Mouse (Mus musculus) ES-CJ7 (cell line): ENCODE results near the gene Map1b.

Source experiments
- DNase-seq: peaks from one replicate; pipeline ENCODE4 v3.0.0; 2011; ENCODE audit warnings: low read depth, low spot score

The Map1b gene

DNA sequence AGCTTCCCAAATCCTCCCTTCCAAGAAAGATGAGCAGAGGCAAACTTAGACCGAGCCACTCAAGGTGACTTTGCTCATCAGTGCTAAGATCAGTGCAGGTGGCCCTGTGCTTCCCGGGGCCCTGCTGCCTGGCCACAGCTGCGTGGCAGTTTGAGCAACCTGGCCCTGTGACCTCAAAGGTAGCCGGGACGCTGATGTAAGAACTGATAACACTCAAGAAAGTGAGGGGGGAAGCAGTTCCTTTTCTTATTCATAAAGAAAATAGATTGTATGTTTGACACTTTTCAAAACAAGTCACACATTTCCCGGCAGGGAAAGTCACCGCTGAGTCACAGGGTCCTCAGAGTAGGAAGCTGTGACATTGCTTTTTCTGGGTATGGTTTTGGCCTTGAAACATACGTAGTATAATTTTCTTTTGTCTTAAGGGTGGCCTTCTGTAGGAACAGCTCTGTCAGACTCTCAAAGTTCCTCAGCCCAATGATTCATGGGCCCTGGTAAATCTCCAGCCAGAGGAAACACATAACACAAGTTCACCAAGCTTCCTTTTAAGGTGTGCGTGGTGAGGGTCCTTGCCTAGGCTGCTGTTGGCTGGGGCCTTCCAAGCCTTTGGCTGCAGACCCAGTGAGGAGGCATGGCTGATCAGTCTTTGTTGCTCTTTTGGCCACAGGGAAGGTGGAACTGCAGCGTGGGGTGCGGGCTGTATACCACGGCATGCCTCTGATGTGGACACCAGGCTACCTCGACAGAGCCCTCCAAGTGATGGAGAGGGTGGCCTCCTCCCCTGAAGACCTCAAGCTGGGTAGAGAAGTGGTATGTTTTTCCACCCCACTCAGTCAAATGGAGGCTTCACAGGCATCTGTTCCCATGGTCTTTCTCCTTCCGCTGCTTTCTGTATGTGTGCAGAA, 105.5 kb downstream of the Map1b start:
- DNase-seq: no peak

DNA sequence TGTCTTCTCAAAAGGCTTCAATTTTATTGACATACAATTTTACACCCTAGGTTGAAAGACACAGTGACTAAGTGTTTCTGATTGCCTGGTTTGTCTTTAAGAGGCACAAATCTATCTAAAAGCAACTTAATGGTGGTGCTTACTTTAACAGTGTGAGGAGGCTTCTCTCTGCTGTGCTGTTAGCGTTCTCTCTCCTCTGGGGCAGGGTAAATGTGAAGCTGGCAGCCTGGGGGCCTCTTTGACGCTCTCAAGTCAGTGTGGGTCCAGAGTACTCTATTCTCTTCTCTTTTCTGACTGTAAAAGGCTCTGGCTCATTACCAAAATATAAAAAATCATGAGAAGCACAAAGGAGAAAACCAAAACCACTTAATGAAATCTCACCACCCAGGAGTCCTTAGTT, 107.1 kb downstream of the Map1b start:
- no peak for DNase-seq

DNA sequence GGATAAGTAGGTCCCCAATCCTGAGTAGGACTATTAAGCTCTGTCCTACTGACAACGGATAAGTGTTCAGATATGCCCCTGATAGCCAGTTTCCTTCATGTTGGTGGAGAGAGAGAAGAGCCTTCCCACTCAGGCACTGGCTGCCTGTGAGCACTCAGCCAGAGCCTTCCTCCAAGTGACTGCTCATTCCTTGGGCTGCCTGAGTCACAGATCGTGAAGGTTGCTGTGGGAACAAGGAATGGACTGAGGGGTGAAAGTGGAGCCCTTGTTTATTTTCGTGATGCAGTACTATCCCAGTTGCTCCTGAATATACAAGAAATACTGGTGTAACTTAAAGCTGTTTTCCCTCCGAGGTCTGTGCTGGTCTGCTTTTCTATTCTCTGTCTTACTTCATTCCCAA, 117.0 kb downstream of the Map1b start:
- no peak for DNase-seq

DNA sequence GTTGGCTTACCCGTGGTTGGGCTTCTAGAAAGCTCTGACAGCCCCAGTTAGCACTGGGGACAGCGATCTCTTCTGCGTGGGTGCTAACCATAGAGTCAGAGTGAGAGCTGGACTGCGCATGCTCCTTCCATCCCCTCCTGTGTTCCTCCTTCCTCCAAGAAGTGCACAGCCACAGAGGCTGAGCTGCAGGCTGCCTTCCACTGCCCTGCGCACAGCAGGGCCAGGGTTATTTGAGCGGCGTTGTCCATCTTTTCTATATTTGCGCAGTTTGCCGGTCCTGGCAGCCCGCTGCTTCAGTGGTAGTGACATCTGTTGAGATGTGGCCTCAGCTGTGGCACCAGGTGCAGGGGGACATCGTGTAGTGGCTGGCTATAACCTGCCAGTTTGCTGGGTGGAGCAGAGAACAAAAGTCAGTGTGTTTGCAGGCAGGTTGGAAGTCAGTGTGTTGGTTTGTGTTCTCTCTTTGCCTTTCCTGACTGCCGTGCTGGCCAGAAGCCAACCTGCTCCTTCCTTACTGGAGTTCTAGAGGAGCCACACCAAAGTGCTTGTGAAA, 118.1 kb downstream of the Map1b start:
- DNase-seq: no peak

DNA sequence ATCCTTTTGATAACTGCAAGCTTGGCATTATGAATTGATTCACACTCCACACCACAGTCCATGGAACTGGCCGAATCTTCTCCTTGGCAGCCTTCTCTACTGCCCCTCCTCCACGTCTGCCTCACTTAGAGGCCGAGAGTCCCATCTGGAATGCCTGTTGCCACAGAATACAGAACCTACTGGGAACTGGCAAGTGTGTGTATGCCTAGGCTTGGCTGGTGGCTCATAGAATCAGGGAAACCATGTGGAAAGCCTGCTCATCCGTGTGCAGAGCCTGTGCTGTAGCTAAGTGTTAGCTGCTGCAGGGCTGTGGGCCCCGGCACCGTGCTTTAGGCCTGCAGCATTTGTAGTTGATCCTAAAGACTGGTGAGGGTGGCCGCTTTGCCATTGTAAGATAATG, 119.1 kb downstream of the Map1b start:
- no peak for DNase-seq

DNA sequence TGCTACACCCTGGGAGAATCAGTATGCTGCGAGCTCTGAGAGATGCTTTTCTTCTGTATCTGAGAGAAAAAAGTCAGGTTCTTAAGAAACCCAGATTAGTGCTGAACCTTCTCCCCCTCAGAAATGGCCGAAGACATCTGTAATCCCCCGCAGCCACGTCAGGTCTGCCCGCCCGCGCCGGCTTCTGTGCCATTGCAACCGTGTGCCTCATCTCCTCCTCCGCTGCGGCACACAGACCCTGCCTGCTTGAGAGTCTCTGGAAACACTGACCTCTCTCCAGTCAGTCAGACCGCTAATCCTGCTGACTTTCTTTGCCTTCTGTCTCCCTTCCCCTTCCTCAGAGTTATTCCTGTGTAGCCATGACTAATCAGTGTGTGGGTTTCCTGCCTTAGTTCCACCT, 120.8 kb downstream of the Map1b start:
- DNase-seq: no peak

GRCm38 (mm10) chr13:99394694-99395093, 121.6 kb downstream of the Map1b start:
- no peak for DNase-seq

GRCm38 (mm10) chr13:99393128-99393527, 123.2 kb downstream of the Map1b start:
- no peak for DNase-seq

GRCm38 (mm10) chr13:99391417-99391816, 124.9 kb downstream of the Map1b start:
- no peak for DNase-seq

DNA sequence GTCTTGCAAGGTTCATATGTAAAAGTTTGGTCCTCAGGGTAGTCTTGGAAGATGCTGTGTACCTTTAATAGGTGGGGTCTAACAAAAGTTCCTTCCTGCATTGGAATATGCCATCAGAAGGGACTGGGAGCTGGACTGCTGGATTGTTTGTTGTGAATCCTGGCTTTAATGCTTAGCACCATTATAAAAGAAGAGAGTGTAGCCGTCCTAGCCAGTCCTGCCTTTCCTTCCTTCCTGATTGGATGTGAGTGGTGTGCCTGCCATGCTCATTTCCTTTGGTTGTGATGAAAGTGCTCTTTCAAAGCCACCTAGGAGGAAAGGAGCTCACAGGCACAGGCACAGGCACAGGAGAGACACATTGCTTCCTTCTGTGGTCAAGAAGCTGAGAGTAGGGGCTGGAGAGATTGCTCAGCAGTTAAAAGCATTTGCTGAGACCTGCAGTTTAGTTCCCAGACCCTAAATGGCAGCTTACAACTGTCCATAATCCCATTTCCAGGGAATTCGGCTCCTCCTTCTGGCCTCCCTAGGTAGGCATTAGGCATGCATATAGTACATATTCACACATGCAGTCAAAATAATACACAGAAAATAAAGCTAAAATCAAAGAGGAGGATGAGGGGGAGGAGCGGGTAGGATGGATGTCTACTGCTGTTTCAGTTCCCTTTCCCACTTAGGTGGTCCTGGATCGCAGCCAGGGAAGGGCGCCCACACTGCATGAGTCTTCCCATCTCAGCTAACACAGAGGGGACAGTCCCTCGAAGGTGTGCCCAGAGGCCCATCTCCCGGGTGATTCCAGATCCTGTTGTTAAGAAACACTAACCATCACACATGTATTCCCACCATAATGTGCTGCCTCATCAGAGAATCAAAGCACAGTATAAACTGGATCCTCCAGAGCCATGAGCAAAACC, 128.2 kb downstream of the Map1b start:
- no peak for DNase-seq

- DNase-seq: no peak
These were observed 130.0 kb downstream of the Map1b start for GRCm38 (mm10) chr13:99386341-99386740.

DNA sequence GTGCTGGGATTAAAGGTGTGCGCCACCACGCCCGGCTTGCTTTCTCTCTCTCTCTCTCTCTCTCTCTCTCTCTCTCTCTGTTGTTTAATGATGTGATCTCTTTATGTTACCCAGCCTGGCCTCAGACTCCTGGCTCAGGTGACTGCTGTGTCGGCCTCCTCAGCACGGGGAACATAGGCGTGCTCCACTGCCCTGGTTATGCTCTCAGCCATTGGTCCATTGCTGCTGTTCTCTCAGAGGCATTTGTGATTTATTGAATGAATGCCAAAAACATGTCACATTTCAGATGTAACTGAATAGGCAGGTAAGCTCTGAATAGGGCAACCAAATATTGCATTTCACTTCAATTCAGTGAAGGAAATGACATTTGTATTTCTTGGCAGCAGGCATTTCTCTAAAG, 130.4 kb downstream of the Map1b start:
- no peak for DNase-seq

DNA sequence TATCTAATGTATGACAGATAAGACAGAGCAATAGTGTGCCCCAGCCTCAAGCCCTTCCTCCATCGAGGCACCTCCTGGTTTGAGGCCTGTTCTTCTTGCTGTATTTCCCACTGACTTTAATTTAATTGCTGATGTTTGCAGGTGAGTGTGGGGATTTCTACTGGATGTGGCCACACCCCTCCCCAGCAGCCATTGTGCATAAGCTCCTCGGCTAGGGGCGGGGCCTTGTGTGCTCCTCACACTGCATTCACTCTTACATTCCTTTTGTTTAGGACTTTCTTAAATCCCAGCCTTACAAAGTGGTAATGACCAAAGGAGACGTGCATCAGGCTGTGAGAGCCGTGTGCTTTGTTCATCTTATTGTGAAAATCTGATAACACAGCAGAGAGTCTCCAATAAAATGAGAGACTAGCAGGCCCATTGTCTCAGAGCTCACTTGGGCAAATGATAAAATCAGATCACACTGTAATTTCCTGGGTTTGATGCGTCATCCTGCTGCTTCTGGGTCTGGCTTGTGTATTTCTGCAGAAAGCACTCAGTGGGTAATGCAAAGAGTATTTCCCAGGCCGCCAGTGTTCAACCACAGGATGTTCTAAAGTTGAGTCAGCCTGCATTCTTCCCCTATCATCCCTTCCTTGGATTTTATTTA, 131.7 kb downstream of the Map1b start:
- no peak for DNase-seq

DNA sequence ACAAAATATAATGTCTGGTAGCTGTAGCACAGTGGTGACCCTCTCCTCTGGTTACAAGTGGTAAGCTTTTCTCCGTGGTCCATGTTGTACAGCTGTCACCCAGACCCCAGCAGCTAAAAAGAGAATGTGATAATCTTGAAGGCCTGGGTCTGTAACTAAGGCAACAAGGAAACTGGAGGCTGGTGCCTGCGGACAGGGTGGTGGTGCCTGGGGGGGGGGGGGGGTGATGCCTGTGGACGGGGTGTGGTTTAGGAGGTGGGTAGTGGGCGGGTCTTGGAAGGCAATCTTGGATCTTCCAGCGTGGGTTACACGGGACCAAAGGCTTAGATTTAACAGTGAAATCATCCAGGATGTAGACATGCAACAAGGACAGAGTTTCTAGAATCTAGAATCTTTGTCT, 134.0 kb downstream of the Map1b start:
- DNase-seq: peak; percentile 11

DNA sequence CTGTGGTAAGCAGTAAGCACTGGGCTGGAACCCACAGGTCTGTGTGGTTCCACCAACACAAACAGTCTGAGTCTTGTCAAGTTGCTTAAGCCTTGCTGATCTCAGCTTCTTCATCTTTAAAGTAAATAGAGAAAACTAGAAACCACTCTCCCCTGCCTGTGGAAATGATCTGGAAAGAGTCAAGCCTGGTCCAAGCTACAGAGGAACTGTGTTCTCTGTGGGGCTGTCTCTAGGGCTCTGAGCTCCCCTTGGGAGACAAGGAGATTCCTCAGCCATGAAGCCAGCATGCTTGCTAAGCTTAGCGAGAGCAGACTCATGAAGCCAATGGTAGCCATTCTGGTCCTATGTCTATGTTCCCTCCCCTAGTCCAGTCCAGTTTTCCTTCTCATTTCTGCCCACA, 138.1 kb downstream of the Map1b start:
- DNase-seq: no peak

DNA sequence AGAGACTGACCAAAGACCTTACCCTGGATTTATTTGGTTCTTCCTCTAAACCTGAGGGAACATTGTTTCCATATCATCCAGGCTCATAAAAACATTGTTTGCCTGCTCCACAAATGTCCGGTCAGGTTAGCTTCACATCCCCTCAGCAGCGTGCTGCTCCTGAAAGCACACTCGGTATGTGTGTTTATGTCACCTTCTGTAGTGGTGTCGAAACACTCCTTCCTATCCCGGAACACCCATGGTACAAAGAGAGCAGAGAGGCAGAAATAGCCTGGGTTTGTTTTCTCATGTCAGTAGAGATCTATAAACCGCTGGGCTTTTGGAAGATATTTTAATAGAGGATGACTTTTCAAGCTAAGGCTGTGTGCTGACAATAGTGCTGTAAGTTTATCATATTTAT, 139.3 kb downstream of the Map1b start:
- DNase-seq: no peak

- DNase-seq: peak; percentile 75
These were observed 140.8 kb downstream of the Map1b start for GRCm38 (mm10) chr13:99375550-99375949.

GRCm38 (mm10) chr13:99374191-99374590, 142.1 kb downstream of the Map1b start:
- no peak for DNase-seq

DNA sequence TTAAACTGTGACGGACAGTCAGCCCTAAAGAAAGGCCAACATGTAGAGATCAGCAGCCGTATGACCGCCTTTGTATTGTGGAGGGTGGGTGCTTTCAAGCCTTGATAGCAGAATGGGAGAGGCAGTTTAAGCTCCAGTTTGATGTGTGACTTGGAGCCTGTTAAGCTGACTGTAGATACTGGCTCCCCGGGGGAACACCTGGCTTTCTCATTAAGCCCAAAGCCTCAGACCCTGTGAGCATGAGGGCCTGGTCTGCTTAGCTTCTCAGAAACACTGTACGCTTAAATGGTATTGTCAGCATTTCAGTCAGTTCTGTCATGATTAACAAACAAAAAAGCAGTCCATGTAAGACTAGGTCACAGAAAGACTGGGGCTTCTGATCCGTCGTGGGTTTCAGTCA, 142.7 kb downstream of the Map1b start:
- DNase-seq: no peak
